Mouse (Mus musculus) gastrocnemius, postnatal 4 days (tissue): ENCODE measurements around the gene Zscan22. TPM values are rescaled to one million over a fixed set of nuclear protein-coding genes. Genes with fewer than 3 reads are reported as not detected.
"Not testable (repeated sequence)": the region's sequence is repeated elsewhere in the genome, so short reads cannot be mapped to it uniquely, and the experiment has no call there.

Source experiments
- DNase-seq, 2 experiments: peaks; one replicate each; pipeline ENCODE4 v3.0.0; 2021 to 2022; ENCODE audit warnings: low spot score in 2 of 2, mixed read lengths in 2 of 2
- long read RNA-seq, 2 experiments: library from polyadenylated mRNA; stranded (forward); transcript quantifications; one replicate each; pipeline ENCODE4 v2.0.0; 2021
- total RNA-seq, 2 experiments: library from RNA; stranded (reverse); gene quantifications; 2 replicates each; pipeline ENCODE4 v1.2.3; 2021

Gene Zscan22
- 1 to 10 TPM; 4.9 to 5.7 TPM for total RNA-seq
- long read RNA-seq, experiment 1, partial matches to known transcripts: 1 of 6 reads
- long read RNA-seq, experiment 1, other reads (novel, unspliced or antisense): 1 of 6 reads
- long read RNA-seq, experiment 2, partial matches to known transcripts: 2 of 11 reads
- long read RNA-seq, experiment 2, other reads (novel, unspliced or antisense): 3 of 11 reads

- peak; percentile 66 to 87 for DNase-seq
Observed at GRCm38 (mm10) chr7:12897655-12898410, at the start of gene Zscan22. Zscan22 (plus strand) TSS chr7:12897815.

- no peak for DNase-seq
Observed at GRCm38 (mm10) chr7:12874301-12874700, 23.3 kb upstream of the Zscan22 start.

GRCm38 (mm10) chr7:12880036-12880435 is 17.6 kb upstream of the Zscan22 start:
- DNase-seq: no peak

- DNase-seq: not testable (repeated sequence)
Observed at GRCm38 (mm10) chr7:12880497-12880896, 17.1 kb upstream of the Zscan22 start.

GRCm38 (mm10) chr7:12880911-12881660 is 16.5 kb upstream of the Zscan22 start, which contains the start of gene Zfp128:
Zfp128 (plus strand) TSS chr7:12881177.
- DNase-seq: peak; percentile 81 to 95

GRCm38 (mm10) chr7:12886563-12887266 is 10.9 kb upstream of the Zscan22 start:
- no peak for DNase-seq

GRCm38 (mm10) chr7:12887585-12887984 is 10.0 kb upstream of the Zscan22 start:
- no peak for DNase-seq

GRCm38 (mm10) chr7:12890928-12891327 is 6.7 kb upstream of the Zscan22 start:
- no peak for DNase-seq

GRCm38 (mm10) chr7:12891334-12891733 is 6.3 kb upstream of the Zscan22 start:
- DNase-seq: no peak

GRCm38 (mm10) chr7:12901517-12901916 is 3.9 kb downstream of the Zscan22 start:
- no peak for DNase-seq

GRCm38 (mm10) chr7:12903623-12904022 is 6.0 kb downstream of the Zscan22 start:
- no peak for DNase-seq

- DNase-seq: no peak
Observed at GRCm38 (mm10) chr7:12905146-12905545, 7.5 kb downstream of the Zscan22 start.

- peak in 1 of 2 experiments; percentile 75 for DNase-seq
Observed at GRCm38 (mm10) chr7:12909498-12909962, 11.9 kb downstream of the Zscan22 start.

GRCm38 (mm10) chr7:12910181-12910668 is 12.6 kb downstream of the Zscan22 start:
- DNase-seq: peak in 1 of 2 experiments; percentile 47

- DNase-seq: no peak
Observed at GRCm38 (mm10) chr7:12913556-12913955, 15.9 kb downstream of the Zscan22 start.

GRCm38 (mm10) chr7:12920495-12920894 is 22.9 kb downstream of the Zscan22 start:
- not testable (repeated sequence) for DNase-seq

GRCm38 (mm10) chr7:12921318-12921704 is 23.7 kb downstream of the Zscan22 start:
- no peak for DNase-seq

GRCm38 (mm10) chr7:12921705-12922465 is 24.3 kb downstream of the Zscan22 start, which contains the start of gene Rps5:
Rps5 (plus strand) TSS chr7:12922290.
- peak; percentile 97 to 98 for DNase-seq

- no peak for DNase-seq
Observed at GRCm38 (mm10) chr7:12922729-12923128, 25.1 kb downstream of the Zscan22 start.

- DNase-seq: no peak
Observed at GRCm38 (mm10) chr7:12926316-12926715, 28.7 kb downstream of the Zscan22 start.
